Mouse (Mus musculus): Measurements from ENCODE around the gene Eef1a2. TPM values are rescaled to one million over a fixed set of nuclear protein-coding genes. Genes with fewer than 3 reads are reported as not detected.

Eef1a2 gene
- polyA plus RNA-seq, 2 experiments, result 0.29 TPM; not detected in 1

- Histone ChIP-seq H3K9ac (ENCODE audit: low read depth, low read length, severe bottlenecking) (no peak overlapping the region), H3K9me3 (ENCODE audit: control insufficient read depth, low read length) (no peaks in the 10 kb centered on the region), H3K27me3 (ENCODE audit: control insufficient read depth, insufficient read depth, low read length) (peaks cover 9% of the 10 kb centered on the region; the same call in 1 of the 2 replicates), H3K36me3 (ENCODE audit: control insufficient read depth, insufficient read depth, low read length) (no peaks in the 10 kb centered on the region), H3K4me2 (replicated peaks; ENCODE audit: low read depth, low read length, severe bottlenecking) (no peak overlapping the region), H3K4me1 (ENCODE audit: control insufficient read depth, insufficient read depth, low read length) (peaks cover 4% of the 10 kb centered on the region; the same call in 1 of the 2 replicates), H3K27ac (replicated peaks; ENCODE audit: low read depth, low read length) (no peak overlapping the region), H3K4me3 (replicated peaks; ENCODE audit: low read length) (no peak overlapping the region)
- 71% methylated on average over 2 of the region's 2 CpGs for WGBS
- ATAC-seq (ENCODE audit: low FRiP score, low read depth) (no peak), DNase-seq (ENCODE audit: low spot score) (no peak)
- no peak for TF ChIP-seq POLR2A (IDR thresholded peaks at IDR 0.05; ENCODE audit: borderline replicate concordance, extremely low read depth, insufficient read depth, insufficient read length)
Measured at GRCm38 (mm10) chr2:181143509-181144276, 13.1 kb downstream of the Eef1a2 start.

- Histone ChIP-seq H3K9me3 (ENCODE audit: control insufficient read depth, low read length) (no peaks in the 10 kb centered on the region), H3K4me1 (ENCODE audit: control insufficient read depth, insufficient read depth, low read length) (peaks cover 4% of the 10 kb centered on the region; the same call in 1 of the 2 replicates), H3K27me3 (ENCODE audit: control insufficient read depth, insufficient read depth, low read length) (0 out of 2 replicates have a peak, but pooled peaks cover 6% of the 10 kb centered on the region), H3K4me3 (replicated peaks; ENCODE audit: low read length) (no peak overlapping the region), H3K4me2 (replicated peaks; ENCODE audit: low read depth, low read length, severe bottlenecking) (no peak overlapping the region), H3K27ac (replicated peaks; ENCODE audit: low read depth, low read length) (no peak overlapping the region), H3K36me3 (ENCODE audit: control insufficient read depth, insufficient read depth, low read length) (no peaks in the 10 kb centered on the region), H3K9ac (ENCODE audit: low read depth, low read length, severe bottlenecking) (no peak overlapping the region)
- no peak for TF ChIP-seq POLR2A (IDR thresholded peaks at IDR 0.05; ENCODE audit: borderline replicate concordance, extremely low read depth, insufficient read depth, insufficient read length)
- ATAC-seq (ENCODE audit: low FRiP score, low read depth) (no peak), DNase-seq (ENCODE audit: low spot score) (no peak)
- WGBS, result 50% methylated on average over 8 of the region's 8 CpGs
Measured at GRCm38 (mm10) chr2:181142703-181143135, 14.1 kb downstream of the Eef1a2 start.

- Histone ChIP-seq H3K4me1 (ENCODE audit: control insufficient read depth, insufficient read depth, low read length) (no peaks in the 10 kb centered on the region), H3K9ac (ENCODE audit: low read depth, low read length, severe bottlenecking) (no peak overlapping the region), H3K4me2 (replicated peaks; ENCODE audit: low read depth, low read length, severe bottlenecking) (no peak overlapping the region), H3K4me3 (replicated peaks; ENCODE audit: low read length) (no peak overlapping the region), H3K27me3 (ENCODE audit: control insufficient read depth, insufficient read depth, low read length) (peaks cover 26% of the 10 kb centered on the region), H3K9me3 (ENCODE audit: control insufficient read depth, low read length) (no peaks in the 10 kb centered on the region), H3K36me3 (ENCODE audit: control insufficient read depth, insufficient read depth, low read length) (no peaks in the 10 kb centered on the region), H3K27ac (replicated peaks; ENCODE audit: low read depth, low read length) (no peak overlapping the region)
- WGBS, result 81% methylated on average over 5 of the region's 5 CpGs
- no peak for TF ChIP-seq POLR2A (IDR thresholded peaks at IDR 0.05; ENCODE audit: borderline replicate concordance, extremely low read depth, insufficient read depth, insufficient read length)
- ATAC-seq (ENCODE audit: low FRiP score, low read depth), result no peak
- DNase-seq (ENCODE audit: low spot score), result no peak
Measured at GRCm38 (mm10) chr2:181139641-181140193, 17.1 kb downstream of the Eef1a2 start.

- H3K27me3 ChIP-seq (ENCODE audit: control insufficient read depth, insufficient read depth, low read length), result peaks cover 39% of the 10 kb centered on the region
Measured at GRCm38 (mm10) chr2:181136934-181137333, 19.9 kb downstream of the Eef1a2 start.

GRCm38 (mm10) chr2:181135446-181135818, 21.4 kb downstream of the Eef1a2 start:
- H3K9ac ChIP-seq (ENCODE audit: low read depth, low read length, severe bottlenecking), result no peak overlapping the region
- DNase-seq (ENCODE audit: low spot score) (no peak), ATAC-seq (ENCODE audit: low FRiP score, low read depth) (no peak)
- H3K4me3 ChIP-seq (replicated peaks; ENCODE audit: low read length), result peak overlapping the region; percentile 38
- H3K27me3 ChIP-seq (ENCODE audit: control insufficient read depth, insufficient read depth, low read length), result peaks cover 39% of the 10 kb centered on the region
- H3K4me1 ChIP-seq (ENCODE audit: control insufficient read depth, insufficient read depth, low read length), result peaks cover 6% of the 10 kb centered on the region
- no peak overlapping the region for H3K27ac ChIP-seq (replicated peaks; ENCODE audit: low read depth, low read length)
- no peaks in the 10 kb centered on the region for H3K9me3 ChIP-seq (ENCODE audit: control insufficient read depth, low read length)
- H3K36me3 ChIP-seq (ENCODE audit: control insufficient read depth, insufficient read depth, low read length), result no peaks in the 10 kb centered on the region
- TF ChIP-seq POLR2A (IDR thresholded peaks at IDR 0.05; ENCODE audit: borderline replicate concordance, extremely low read depth, insufficient read depth, insufficient read length), result no peak
- WGBS, result 9% methylated on average over 4 of the region's 4 CpGs
- no peak overlapping the region for H3K4me2 ChIP-seq (replicated peaks; ENCODE audit: low read depth, low read length, severe bottlenecking)

More at GRCm38 (mm10) chr2:181136934-181137333, 19.9 kb downstream of the Eef1a2 start:
- 5% methylated on average over 6 of the region's 6 CpGs for WGBS
- ATAC-seq (ENCODE audit: low FRiP score, low read depth) (no peak), DNase-seq (ENCODE audit: low spot score) (peak; percentile 65)
- H3K4me3 ChIP-seq (replicated peaks; ENCODE audit: low read length), result no peak overlapping the region
- no peak for TF ChIP-seq POLR2A (IDR thresholded peaks at IDR 0.05; ENCODE audit: borderline replicate concordance, extremely low read depth, insufficient read depth, insufficient read length)
- H3K4me2 ChIP-seq (replicated peaks; ENCODE audit: low read depth, low read length, severe bottlenecking), result no peak overlapping the region
- no peak overlapping the region for H3K27ac ChIP-seq (replicated peaks; ENCODE audit: low read depth, low read length)
- no peaks in the 10 kb centered on the region for H3K36me3 ChIP-seq (ENCODE audit: control insufficient read depth, insufficient read depth, low read length)
- H3K9ac ChIP-seq (ENCODE audit: low read depth, low read length, severe bottlenecking), result no peak overlapping the region
- peaks cover 6% of the 10 kb centered on the region for H3K4me1 ChIP-seq (ENCODE audit: control insufficient read depth, insufficient read depth, low read length)
- no peaks in the 10 kb centered on the region for H3K9me3 ChIP-seq (ENCODE audit: control insufficient read depth, low read length)
